Mouse (Mus musculus): Measurements from ENCODE around the gene Klhl29.

- no peak for TF ChIP-seq CTCF (conservative IDR thresholded peaks at IDR 0.05; ENCODE audit: insufficient read depth, insufficient read length, low read depth, low read length)
- TF ChIP-seq POLR2A (IDR thresholded peaks at IDR 0.05; ENCODE audit: low read depth, low read length): no peak
These were observed 184.3 kb downstream of the Klhl29 start for GRCm38 (mm10) chr12:5191206-5191605.
